Mouse (Mus musculus) heart, postnatal 0 days (tissue): ENCODE measurements around the gene 4930415O20Rik. TPM values are rescaled to one million over a fixed set of nuclear protein-coding genes. Genes with fewer than 3 reads are reported as not detected.

ENCODE experiments used
- ATAC-seq: fragments of 200-750 bp; cut with Nextera tagmentation; 2 replicates; pipeline ENCODE4 v1.8.0; 2017; ENCODE audit warnings: low read depth, moderate number of reproducible peaks, moderate library complexity; ENCODE audit not compliant: insufficient read depth
- DNase-seq: peaks from one replicate; pipeline ENCODE4 v3.0.0-alpha.2; 2016; ENCODE audit warnings: low spot score
- H3K27ac ChIP-seq: fragments of 300-500 bp; sonication (generic); 2 replicates; pipeline ENCODE4 v1.5.1; 2014; ENCODE audit warnings: low read depth, mild to moderate bottlenecking
- H3K27me3 ChIP-seq: fragments of 300-500 bp; sonication (generic); 2 replicates; pipeline ENCODE4 v1.6.1; 2014; ENCODE audit warnings: low read length, mixed read lengths; ENCODE audit not compliant: control insufficient read depth, insufficient read depth
- H3K36me3 ChIP-seq: fragments of 300-500 bp; sonication (generic); replicated peaks from 2 replicates; pipeline ENCODE4 v1.6.1; 2014; ENCODE audit warnings: low read length, mixed read lengths; ENCODE audit not compliant: control insufficient read depth, insufficient read depth
- H3K4me1 ChIP-seq: fragments of 300-500 bp; sonication (generic); 2 replicates; pipeline ENCODE4 v1.6.1; 2014; ENCODE audit warnings: antibody characterized with exemption; ENCODE audit not compliant: control insufficient read depth, insufficient read depth
- H3K4me2 ChIP-seq: fragments of 300-500 bp; sonication (generic); 2 replicates; pipeline ENCODE4 v1.6.1; 2014; ENCODE audit warnings: low read depth, mild to moderate bottlenecking, low read length, moderate library complexity
- H3K4me3 ChIP-seq: fragments of 300-500 bp; sonication (generic); 2 replicates; pipeline ENCODE4 v1.5.1; 2014; ENCODE audit warnings: low read depth, low read length
- H3K9ac ChIP-seq: fragments of 300-500 bp; sonication (generic); replicated peaks from 2 replicates; pipeline ENCODE4 v1.6.1; 2014; ENCODE audit warnings: low read depth, low read length, mixed read lengths
- H3K9me3 ChIP-seq: fragments of 300-500 bp; sonication (generic); replicated peaks from 2 replicates; pipeline ENCODE4 v1.6.1; 2016; ENCODE audit warnings: low read length; ENCODE audit not compliant: control insufficient read depth
- CTCF ChIP-seq: IDR thresholded peaks from 2 replicates; pipeline ENCODE4 v1.5.1; 2016; ENCODE audit warnings: antibody characterized with exemption, control low read depth, low read depth
- EP300 ChIP-seq: IDR thresholded peaks from 2 replicates; pipeline ENCODE4 v1.6.1; 2016; ENCODE audit warnings: antibody characterized with exemption, low read depth
- WGBS: fragments of 180-500 bp; shearing (Covaris S2); extraction: QIAGEN DNeasy Blood & Tissue Kit; methylation state at CpG from one replicate; pipeline ENCODE4 v1.1.7; 2014; 5-methylcytosine and 5-hydroxymethylcytosine counted together
- polyA plus RNA-seq: library from polyadenylated mRNA; unstranded; fragments of >200 nt; fragmentation: Nextera tagmentation; extraction: Ambion mirVana; gene quantifications from 2 replicates; pipeline ENCODE4 v1.2.1, GENCODE M21; 2015
- total RNA-seq: library from RNA; depleted of rRNA; stranded (reverse); fragments of >200 nt; gene quantifications from 2 replicates; pipeline ENCODE4 v1.2.3, GENCODE M21; 2014; ENCODE audit warnings: low replicate concordance

Gene 4930415O20Rik
- total and polyA plus RNA-seq, 2 experiments from 2014 or later: 0.30 TPM; not detected in 1

DNA sequence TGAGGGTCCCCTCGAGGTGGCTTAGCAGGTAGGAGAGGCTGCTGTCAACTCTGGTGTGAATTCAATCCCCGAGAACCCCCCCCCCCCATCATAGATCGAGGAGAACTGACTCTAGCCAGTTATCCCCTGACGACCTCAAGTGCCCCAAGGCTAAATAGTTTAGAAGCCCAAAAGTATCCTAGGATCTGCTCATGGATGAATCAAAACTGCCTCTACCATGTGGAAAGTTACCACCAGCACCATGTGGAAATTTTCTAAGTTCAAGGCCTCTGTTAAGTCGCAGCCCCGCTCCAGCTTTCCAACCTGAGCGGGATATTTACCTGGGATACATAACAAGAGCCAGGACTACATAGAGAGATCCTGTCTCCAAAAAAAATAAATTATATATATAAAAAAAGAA, 1.6 kb upstream of the 4930415O20Rik start:
- TF ChIP-seq EP300 (no peak), CTCF (no peak)
- H3K36me3 ChIP-seq: no peaks in the 10 kb centered on the region
- H3K27ac ChIP-seq: peak overlapping the region; percentile 97; the same call in 1 of the 2 replicates
- ATAC-seq (no peak), DNase-seq (no peak)
- WGBS: 59% methylated on average over 7 of the region's 7 CpGs
- H3K4me1 ChIP-seq: peaks cover 22% of the 10 kb centered on the region
- H3K4me2 ChIP-seq: peak overlapping the region; percentile 68
- H3K9me3 ChIP-seq: no peaks in the 10 kb centered on the region
- no peaks in the 10 kb centered on the region for H3K27me3 ChIP-seq
- peak overlapping the region; percentile 80; the same call in 1 of the 2 replicates for H3K4me3 ChIP-seq
- H3K9ac ChIP-seq: 0 out of 2 replicates have a peak overlapping the region, but pooled peaks have one; percentile 83

GRCm38 (mm10) chr15:98569795-98570365, 924 bp upstream of the 4930415O20Rik start:
- H3K4me3 ChIP-seq: no peak overlapping the region
- no peaks in the 10 kb centered on the region for H3K9me3 ChIP-seq
- TF ChIP-seq EP300 (no peak), CTCF (no peak)
- no peak for DNase-seq
- no peaks in the 10 kb centered on the region for H3K36me3 ChIP-seq
- no peak overlapping the region for H3K27ac ChIP-seq
- H3K27me3 ChIP-seq: no peaks in the 10 kb centered on the region
- WGBS: 74% methylated on average over 4 of the region's 4 CpGs
- peaks cover 22% of the 10 kb centered on the region for H3K4me1 ChIP-seq
- no peak overlapping the region for H3K4me2 ChIP-seq
- H3K9ac ChIP-seq: no peak overlapping the region
- ATAC-seq: no peak

DNA sequence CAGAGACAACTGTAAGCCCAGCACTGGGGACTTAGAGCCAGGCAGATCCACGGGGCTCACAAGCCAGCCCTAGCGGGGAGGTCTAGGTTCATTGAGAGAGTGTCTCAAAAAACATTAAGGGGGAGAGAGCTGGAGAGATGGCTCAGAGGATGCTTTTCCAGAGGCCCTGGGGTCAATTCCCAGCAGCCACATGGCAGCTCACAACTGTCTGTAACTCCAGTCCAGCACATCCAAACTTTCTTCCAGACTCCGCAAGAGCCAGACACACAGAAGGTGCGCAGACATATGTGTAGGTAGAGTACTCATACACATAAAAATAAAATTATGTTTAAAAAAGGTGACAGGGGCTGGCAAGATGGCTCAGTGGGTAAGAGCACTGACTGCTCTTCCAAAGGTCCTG, 2.5 kb downstream of the 4930415O20Rik start:
- Histone ChIP-seq H3K9me3 (no peaks in the 10 kb centered on the region), H3K27me3 (no peaks in the 10 kb centered on the region), H3K9ac (no peak overlapping the region), H3K4me2 (no peak overlapping the region), H3K4me1 (peaks cover 7% of the 10 kb centered on the region), H3K4me3 (no peak overlapping the region), H3K36me3 (no peaks in the 10 kb centered on the region), H3K27ac (no peak overlapping the region)
- WGBS: 67% methylated on average over 4 of the region's 4 CpGs
- TF ChIP-seq EP300 (no peak), CTCF (no peak)
- DNase-seq: no peak
- ATAC-seq: no peak

GRCm38 (mm10) chr15:98579310-98579709, 8.5 kb downstream of the 4930415O20Rik start:
- Histone ChIP-seq H3K27me3 (no peaks in the 10 kb centered on the region), H3K4me2 (no peak overlapping the region), H3K9me3 (no peaks in the 10 kb centered on the region), H3K36me3 (no peaks in the 10 kb centered on the region), H3K9ac (no peak overlapping the region), H3K4me1 (peaks cover 9% of the 10 kb centered on the region; the same call in 1 of the 2 replicates), H3K27ac (no peak overlapping the region), H3K4me3 (no peak overlapping the region)
- no peak for ATAC-seq
- no peak for TF ChIP-seq CTCF
- TF ChIP-seq EP300: no peak
- WGBS: 73% methylated on average over 2 of the region's 2 CpGs
- no peak for DNase-seq

GRCm38 (mm10) chr15:98579795-98580464, 9.1 kb downstream of the 4930415O20Rik start:
- Histone ChIP-seq H3K4me2 (no peak overlapping the region), H3K27ac (no peak overlapping the region), H3K9ac (no peak overlapping the region), H3K27me3 (no peaks in the 10 kb centered on the region), H3K9me3 (no peaks in the 10 kb centered on the region), H3K4me3 (no peak overlapping the region), H3K36me3 (no peaks in the 10 kb centered on the region), H3K4me1 (peaks cover 9% of the 10 kb centered on the region)
- peak; percentile 92 for TF ChIP-seq CTCF
- no peak for TF ChIP-seq EP300
- ATAC-seq (peak; percentile 82), DNase-seq (peak; percentile 86)
- 37% methylated on average over 5 of the region's 5 CpGs for WGBS

DNA sequence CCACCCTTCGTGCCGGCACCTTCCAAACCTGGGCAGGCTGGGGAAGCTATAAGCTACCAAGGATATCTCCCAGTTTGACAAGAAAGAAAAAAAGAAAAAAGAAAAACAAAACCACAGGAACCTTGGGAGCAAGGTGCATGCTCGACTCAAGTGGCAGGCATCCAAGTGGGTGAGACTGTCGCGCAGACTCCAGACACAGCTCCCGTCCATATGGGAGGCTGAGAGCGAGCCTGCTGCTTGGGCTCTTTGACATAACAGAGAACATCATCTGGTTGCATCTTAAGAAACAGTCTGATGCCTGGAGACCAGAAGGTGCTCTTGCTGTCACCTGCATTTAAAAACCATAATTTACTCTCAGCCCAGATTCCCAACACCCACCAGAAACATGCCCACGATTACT, 11.6 kb downstream of the 4930415O20Rik start:
- TF ChIP-seq EP300 (no peak), CTCF (no peak)
- peaks cover 14% of the 10 kb centered on the region for H3K4me1 ChIP-seq
- 38% methylated on average over 8 of the region's 8 CpGs for WGBS
- no peaks in the 10 kb centered on the region for H3K36me3 ChIP-seq
- H3K27me3 ChIP-seq: no peaks in the 10 kb centered on the region
- no peak overlapping the region for H3K27ac ChIP-seq
- no peak for ATAC-seq
- no peaks in the 10 kb centered on the region for H3K9me3 ChIP-seq
- no peak overlapping the region for H3K4me2 ChIP-seq
- DNase-seq: no peak
- no peak overlapping the region for H3K4me3 ChIP-seq
- no peak overlapping the region for H3K9ac ChIP-seq
